Mouse (Mus musculus): ENCODE measurements around the gene Cdkl5. TPM values are rescaled to one million over a fixed set of nuclear protein-coding genes. Genes with fewer than 3 reads are reported as not detected.
A peak's percentile ranks its signal among the peaks of the same experiment; 100 is the strongest.

Cdkl5 gene
- polyA plus RNA-seq, 1 experiment from 2014 or later: 3.3 TPM

DNA sequence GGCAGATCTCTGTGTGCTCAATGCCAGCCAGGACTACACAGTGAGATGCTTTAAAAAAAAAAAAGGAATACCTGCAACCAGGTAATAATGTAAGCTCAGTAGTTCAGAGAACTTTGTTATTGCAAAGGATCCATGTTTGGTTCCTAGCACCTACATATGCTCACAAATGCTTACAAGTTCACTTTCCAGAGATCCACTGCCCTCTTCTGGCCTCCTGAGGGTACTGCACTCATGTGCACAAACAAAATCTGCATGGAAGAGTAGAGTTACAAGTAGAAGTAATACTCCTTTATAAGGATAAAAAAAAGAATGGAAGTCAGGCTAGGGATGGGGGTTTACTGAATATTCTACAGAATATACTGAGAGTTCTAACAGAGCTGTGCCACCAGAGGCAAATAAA, 63.8 kb downstream of the Cdkl5 start:
- Histone ChIP-seq H3K27me3 (replicated peaks; ENCODE audit: insufficient read depth, low read length) (no peaks in the 10 kb centered on the region), H3K27ac (ENCODE audit: low read length) (no peak overlapping the region), H3K9me3 (ENCODE audit: low read length) (no peaks in the 10 kb centered on the region), H3K4me1 (ENCODE audit: insufficient read depth, low read depth, low read length) (no peaks in the 10 kb centered on the region), H3K9ac (replicated peaks; ENCODE audit: low read depth) (no peak overlapping the region), H3K4me3 (ENCODE audit: low read depth, low read length) (no peak overlapping the region), H3K4me2 (replicated peaks; ENCODE audit: low read depth, low read length) (no peak overlapping the region), H3K36me3 (ENCODE audit: insufficient read depth, low read length) (no peaks in the 10 kb centered on the region)
- ATAC-seq: no peak
- no peak for TF ChIP-seq EP300 (IDR thresholded peaks at IDR 0.05)
- peak; percentile 51 for TF ChIP-seq CTCF (IDR thresholded peaks at IDR 0.05)
- no peak for DNase-seq (ENCODE audit: low spot score)

DNA sequence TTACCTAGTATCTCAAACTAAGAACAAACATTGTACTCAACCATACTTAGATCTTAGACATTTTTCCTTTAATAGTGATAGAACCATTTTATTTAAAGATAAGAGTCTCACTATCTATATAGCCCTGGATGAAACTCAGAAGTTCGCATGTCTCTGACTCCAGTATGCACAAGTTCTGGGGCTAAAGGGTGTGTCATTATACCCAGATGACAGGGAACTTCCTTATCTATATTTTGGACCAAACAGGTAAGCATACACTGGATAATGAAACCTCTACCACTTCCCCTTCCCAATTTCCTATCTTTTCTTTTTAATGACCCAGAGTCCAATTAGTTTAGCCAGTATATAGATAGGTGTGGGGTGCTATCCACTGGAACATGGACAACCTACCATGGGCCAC, 65.6 kb downstream of the Cdkl5 start:
- Histone ChIP-seq H3K27ac (ENCODE audit: low read length) (no peak overlapping the region), H3K36me3 (ENCODE audit: insufficient read depth, low read length) (no peaks in the 10 kb centered on the region), H3K4me1 (ENCODE audit: insufficient read depth, low read depth, low read length) (no peaks in the 10 kb centered on the region), H3K4me3 (ENCODE audit: low read depth, low read length) (no peak overlapping the region), H3K27me3 (replicated peaks; ENCODE audit: insufficient read depth, low read length) (no peaks in the 10 kb centered on the region), H3K9ac (replicated peaks; ENCODE audit: low read depth) (no peak overlapping the region), H3K4me2 (replicated peaks; ENCODE audit: low read depth, low read length) (no peak overlapping the region), H3K9me3 (ENCODE audit: low read length) (no peaks in the 10 kb centered on the region)
- no peak for TF ChIP-seq CTCF (IDR thresholded peaks at IDR 0.05)
- TF ChIP-seq EP300 (IDR thresholded peaks at IDR 0.05): no peak
- WGBS: 88% methylated on average over 1 of the region's 1 CpGs
- no peak for DNase-seq (ENCODE audit: low spot score)
- no peak for ATAC-seq

DNA sequence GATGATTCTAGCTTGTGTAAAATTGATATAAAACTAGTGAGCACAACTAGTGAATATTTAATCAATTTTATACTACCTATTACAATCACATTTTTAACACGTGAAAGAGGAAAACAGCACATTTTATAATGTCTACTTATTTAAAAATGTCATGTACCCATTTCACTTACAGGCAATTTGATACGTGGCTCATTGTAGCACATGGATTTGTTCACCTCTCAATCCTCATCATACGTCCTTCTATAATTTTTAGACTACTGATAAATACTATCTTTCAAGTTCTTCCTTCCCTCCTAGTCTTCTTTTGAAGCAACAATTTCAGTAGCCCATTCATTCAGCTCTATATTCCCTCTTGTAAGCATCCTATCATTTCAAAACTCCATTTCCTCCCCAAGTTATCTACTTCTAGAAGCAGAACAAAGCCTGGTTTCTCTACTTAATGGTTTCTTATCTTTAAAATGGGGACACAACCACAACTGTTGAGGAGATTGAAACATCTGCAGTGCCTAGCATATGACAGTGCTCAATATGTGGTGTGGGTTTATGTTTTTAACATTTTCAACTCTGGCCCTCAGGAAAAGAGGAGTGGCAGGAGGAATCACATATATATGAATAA, 75.4 kb downstream of the Cdkl5 start:
- 80% methylated on average over 3 of the region's 3 CpGs for WGBS
- H3K9me3 ChIP-seq (ENCODE audit: low read length): no peaks in the 10 kb centered on the region

DNA sequence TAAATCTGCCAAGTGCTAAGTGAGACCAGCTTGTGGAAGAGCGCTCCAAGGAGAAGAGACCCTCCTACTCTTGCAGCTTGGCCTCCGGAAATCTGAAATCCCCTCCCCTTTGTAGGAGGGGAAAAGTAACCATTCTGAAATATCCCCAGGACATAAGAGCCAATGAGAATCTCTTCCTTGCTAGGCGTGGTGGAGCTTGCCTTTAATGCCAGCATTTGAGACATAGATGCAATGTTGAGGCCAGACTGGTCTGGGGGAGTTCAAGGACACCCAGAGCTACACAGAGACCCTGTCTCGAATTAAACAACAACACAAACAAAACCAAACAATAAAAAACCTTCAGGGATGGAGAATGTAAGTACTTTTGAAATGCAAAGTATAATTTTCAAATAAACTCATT, 87.6 kb downstream of the Cdkl5 start, which contains the start of gene Gja6:
TSS of gene Gja6 (minus strand) at position 101 of the 400 bp plus-strand sequence.
- Histone ChIP-seq H3K4me1 (ENCODE audit: insufficient read depth, low read depth, low read length) (no peaks in the 10 kb centered on the region), H3K4me3 (ENCODE audit: low read depth, low read length) (no peak within 1 kb of the TSS), H3K27ac (ENCODE audit: low read length) (no peak within 1 kb of the TSS), H3K9me3 (ENCODE audit: low read length) (no peaks in the 10 kb centered on the region), H3K9ac (replicated peaks; ENCODE audit: low read depth) (no peak within 1 kb of the TSS), H3K36me3 (ENCODE audit: insufficient read depth, low read length) (no peaks in the 10 kb centered on the region), H3K27me3 (replicated peaks; ENCODE audit: insufficient read depth, low read length) (no peaks in the 10 kb centered on the region), H3K4me2 (replicated peaks; ENCODE audit: low read depth, low read length) (no peak within 1 kb of the TSS)
- ATAC-seq (no peak), DNase-seq (ENCODE audit: low spot score) (no peak)
- WGBS: 61% methylated on average over 4 of the region's 4 CpGs
- TF ChIP-seq CTCF (IDR thresholded peaks at IDR 0.05) (no peak), EP300 (IDR thresholded peaks at IDR 0.05) (no peak)

More for the DNA sequence above, 75.4 kb downstream of the Cdkl5 start:
- Histone ChIP-seq H3K36me3 (ENCODE audit: insufficient read depth, low read length) (no peaks in the 10 kb centered on the region), H3K27me3 (replicated peaks; ENCODE audit: insufficient read depth, low read length) (no peaks in the 10 kb centered on the region), H3K4me3 (ENCODE audit: low read depth, low read length) (no peak overlapping the region), H3K4me2 (replicated peaks; ENCODE audit: low read depth, low read length) (no peak overlapping the region), H3K9ac (replicated peaks; ENCODE audit: low read depth) (no peak overlapping the region), H3K27ac (ENCODE audit: low read length) (no peak overlapping the region), H3K4me1 (ENCODE audit: insufficient read depth, low read depth, low read length) (no peaks in the 10 kb centered on the region)
- ATAC-seq (no peak), DNase-seq (ENCODE audit: low spot score) (no peak)
- TF ChIP-seq EP300 (IDR thresholded peaks at IDR 0.05) (no peak), CTCF (IDR thresholded peaks at IDR 0.05) (no peak)

DNA sequence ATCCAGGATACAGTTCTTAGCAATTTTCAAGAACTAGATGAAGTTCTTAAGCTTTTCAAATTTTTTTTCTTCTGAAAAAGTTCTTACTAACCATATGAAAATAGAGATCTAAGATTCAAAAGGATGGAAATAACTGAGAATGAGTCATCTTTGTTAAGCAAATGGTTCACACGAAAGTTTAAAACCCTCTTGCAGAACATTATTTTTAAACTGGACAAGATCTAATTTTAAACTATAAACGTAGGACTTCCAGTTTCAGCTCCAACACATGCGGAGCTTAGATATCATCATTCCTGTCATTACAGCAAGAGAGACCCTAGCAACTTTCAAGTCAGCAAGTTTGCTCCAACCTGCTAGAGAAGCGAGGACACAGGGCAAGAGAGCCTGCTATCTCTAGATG, 88.0 kb downstream of the Cdkl5 start:
- no peak for TF ChIP-seq CTCF (IDR thresholded peaks at IDR 0.05)
- no peak for TF ChIP-seq EP300 (IDR thresholded peaks at IDR 0.05)
- Histone ChIP-seq H3K27me3 (replicated peaks; ENCODE audit: insufficient read depth, low read length) (no peaks in the 10 kb centered on the region), H3K9me3 (ENCODE audit: low read length) (no peaks in the 10 kb centered on the region), H3K36me3 (ENCODE audit: insufficient read depth, low read length) (no peaks in the 10 kb centered on the region), H3K4me2 (replicated peaks; ENCODE audit: low read depth, low read length) (no peak overlapping the region), H3K9ac (replicated peaks; ENCODE audit: low read depth) (no peak overlapping the region), H3K27ac (ENCODE audit: low read length) (no peak overlapping the region), H3K4me1 (ENCODE audit: insufficient read depth, low read depth, low read length) (no peaks in the 10 kb centered on the region), H3K4me3 (ENCODE audit: low read depth, low read length) (no peak overlapping the region)
- ATAC-seq: no peak
- WGBS: 72% methylated on average over 4 of the region's 4 CpGs
- DNase-seq (ENCODE audit: low spot score): no peak

DNA sequence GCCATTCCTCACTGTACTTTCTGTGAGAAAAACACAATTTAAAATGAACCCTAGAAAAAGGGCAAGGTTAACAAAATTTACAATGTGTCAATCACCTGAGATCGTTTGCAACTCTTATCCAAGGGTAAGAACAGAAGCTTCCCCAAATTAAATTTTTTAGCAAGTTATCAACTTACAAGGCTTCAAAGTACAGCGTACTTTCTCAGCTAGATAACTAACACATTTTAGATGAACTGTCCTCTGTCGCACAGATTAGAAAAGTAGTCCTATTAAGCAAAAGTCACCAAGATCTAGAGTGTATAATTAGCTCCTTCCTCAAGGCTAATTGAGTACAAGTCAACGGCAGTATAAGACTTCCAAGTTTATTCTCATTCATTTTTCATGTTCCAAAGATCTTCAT, 88.6 kb downstream of the Cdkl5 start:
- Histone ChIP-seq H3K9me3 (ENCODE audit: low read length) (no peaks in the 10 kb centered on the region), H3K36me3 (ENCODE audit: insufficient read depth, low read length) (no peaks in the 10 kb centered on the region), H3K4me3 (ENCODE audit: low read depth, low read length) (no peak overlapping the region), H3K27ac (ENCODE audit: low read length) (no peak overlapping the region), H3K9ac (replicated peaks; ENCODE audit: low read depth) (no peak overlapping the region), H3K27me3 (replicated peaks; ENCODE audit: insufficient read depth, low read length) (no peaks in the 10 kb centered on the region), H3K4me2 (replicated peaks; ENCODE audit: low read depth, low read length) (no peak overlapping the region), H3K4me1 (ENCODE audit: insufficient read depth, low read depth, low read length) (no peaks in the 10 kb centered on the region)
- WGBS: 64% methylated on average over 4 of the region's 4 CpGs
- DNase-seq (ENCODE audit: low spot score) (no peak), ATAC-seq (no peak)
- TF ChIP-seq CTCF (IDR thresholded peaks at IDR 0.05): no peak
- no peak for TF ChIP-seq EP300 (IDR thresholded peaks at IDR 0.05)

Measured in lung, postnatal 0 days (tissue).